Mouse (Mus musculus): Measurements from ENCODE around the gene Tor4a.

- TF ChIP-seq CTCF (IDR thresholded peaks at IDR 0.05; ENCODE audit: insufficient read depth, low read depth, low read length) (no peak), POLR2A (IDR thresholded peaks at IDR 0.05; ENCODE audit: insufficient read depth, low read depth, low read length) (no peak)
Measured at GRCm38 (mm10) chr2:25194486-25195171, 2.1 kb downstream of the Tor4a start.

All from olfactory bulb, adult 2 months (tissue).